Mouse (Mus musculus) retina, adult 2 months (tissue): ENCODE data around the gene Wars2.

Experiments used
- DNase-seq: peaks from one replicate; pipeline ENCODE4 v3.0.0-alpha.2; 2012; ENCODE audit warnings: low read depth, low spot score

Wars2 gene

GRCm38 (mm10) chr3:99264695-99265094 lies 123.8 kb downstream of the Wars2 start:
- no peak for DNase-seq

- DNase-seq, result no peak
These were observed 126.0 kb downstream of the Wars2 start for GRCm38 (mm10) chr3:99266752-99267303.

- no peak for DNase-seq
These were observed 137.2 kb downstream of the Wars2 start for GRCm38 (mm10) chr3:99277973-99278580.

GRCm38 (mm10) chr3:99279718-99280117 lies 138.8 kb downstream of the Wars2 start:
- no peak for DNase-seq

DNA sequence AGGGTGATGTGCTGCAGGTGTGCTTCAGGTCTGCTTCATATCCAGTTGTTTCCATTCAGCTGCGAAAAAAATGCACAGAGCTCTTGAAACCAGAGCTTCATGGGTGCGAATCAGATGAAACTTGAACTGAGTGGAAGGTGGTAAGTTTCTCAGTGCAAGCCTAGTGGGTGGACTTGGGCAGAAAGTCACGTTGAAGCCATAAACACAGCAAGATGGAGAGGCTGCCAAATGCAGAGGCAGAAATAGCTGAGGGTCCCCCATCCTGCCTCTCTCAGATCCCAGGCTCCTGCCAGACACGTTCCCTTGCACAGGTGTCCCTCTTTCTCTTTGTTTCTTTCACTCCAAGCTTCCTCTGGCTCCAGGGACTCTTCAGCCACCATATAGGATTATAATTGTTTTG lies 140.6 kb downstream of the Wars2 start:
- DNase-seq, result no peak

- no peak for DNase-seq
These were observed 147.4 kb downstream of the Wars2 start for GRCm38 (mm10) chr3:99288302-99288701.
